Mouse (Mus musculus) gastrocnemius, adult 2 months (tissue): ENCODE data around the gene Dclre1a. TPM values are rescaled to one million over a fixed set of nuclear protein-coding genes. Genes with fewer than 3 reads are reported as not detected.

Experiments
- DNase-seq: peaks from one replicate; pipeline ENCODE4 v3.0.0; 2022
- H3K27ac ChIP-seq: fragments of 200-600 bp; 2 replicates; pipeline ENCODE4 v1.8.1; 2022; ENCODE audit warnings: mild to moderate bottlenecking
- H3K4me3 ChIP-seq: fragments of 200-600 bp; 2 replicates; pipeline ENCODE4 v1.8.1; 2022; ENCODE audit warnings: mild to moderate bottlenecking, moderate library complexity
- CTCF ChIP-seq: fragments of 200-600 bp; IDR thresholded peaks from 2 replicates; pipeline ENCODE4 v1.8.1; 2022; ENCODE audit warnings: antibody characterized with exemption, mild to moderate bottlenecking, moderate library complexity
- intact Hi-C: fragments of 180-260 bp; cut with DNase I; formaldehyde crosslinking; loops from one replicate; pipeline ENCODE4 v1.15.1; 2025
- total RNA-seq, 2 experiments: library from RNA; stranded (reverse); gene quantifications; 2 replicates each; pipeline ENCODE4 v1.2.3; 2021

Gene Dclre1a
- total RNA-seq, 2 experiments from 2014 or later, result 3.3 to 4.7 TPM

- DNase-seq, result no peak
- no peak overlapping the region for H3K27ac ChIP-seq
- intact Hi-C loops, result no loop called here
- no peak overlapping the region for H3K4me3 ChIP-seq
- TF ChIP-seq CTCF, result no peak
Measured at GRCm38 (mm10) chr19:56571234-56571633, 23.2 kb upstream of the Dclre1a start.

- intact Hi-C loops, result no loop called here
- no peak for TF ChIP-seq CTCF
- DNase-seq, result no peak
- Histone ChIP-seq H3K27ac (no peak overlapping the region), H3K4me3 (no peak overlapping the region)
Measured at GRCm38 (mm10) chr19:56570781-56571180, 22.8 kb upstream of the Dclre1a start.

GRCm38 (mm10) chr19:56566940-56567339 lies 18.9 kb upstream of the Dclre1a start:
- no peak for DNase-seq
- intact Hi-C loops, result loop anchor here (2.0 kb wide), 1 partner anchor 210 kb away; no protein-coding TSS in a partner anchor
- no peak overlapping the region for H3K27ac ChIP-seq
- no peak for TF ChIP-seq CTCF
- H3K4me3 ChIP-seq, result no peak overlapping the region

GRCm38 (mm10) chr19:56566041-56566440 lies 18.0 kb upstream of the Dclre1a start:
- peak; percentile 74 for TF ChIP-seq CTCF
- intact Hi-C loops, result loop anchor here (2.0 kb wide), 1 partner anchor 211 kb away; no protein-coding TSS in a partner anchor
- H3K27ac ChIP-seq, result no peak overlapping the region
- no peak overlapping the region for H3K4me3 ChIP-seq
- peak; percentile 40 for DNase-seq

GRCm38 (mm10) chr19:56565358-56565757 lies 17.3 kb upstream of the Dclre1a start:
- DNase-seq, result no peak
- H3K4me3 ChIP-seq, result no peak overlapping the region
- TF ChIP-seq CTCF, result peak; percentile 51
- intact Hi-C loops, result no loop called here
- no peak overlapping the region for H3K27ac ChIP-seq

- no peak overlapping the region for H3K27ac ChIP-seq
- TF ChIP-seq CTCF, result no peak
- intact Hi-C loops, result no loop called here
- no peak for DNase-seq
- no peak overlapping the region for H3K4me3 ChIP-seq
Measured at GRCm38 (mm10) chr19:56563469-56563868, 15.4 kb upstream of the Dclre1a start.

- intact Hi-C loops, result no loop called here
- Histone ChIP-seq H3K27ac (no peak overlapping the region), H3K4me3 (no peak overlapping the region)
- no peak for DNase-seq
- TF ChIP-seq CTCF, result no peak
Measured at GRCm38 (mm10) chr19:56562433-56563138, 14.6 kb upstream of the Dclre1a start.

GRCm38 (mm10) chr19:56555972-56556371 lies 8.0 kb upstream of the Dclre1a start:
- Histone ChIP-seq H3K27ac (no peak overlapping the region), H3K4me3 (no peak overlapping the region)
- intact Hi-C loops, result no loop called here
- TF ChIP-seq CTCF, result no peak
- DNase-seq, result no peak

GRCm38 (mm10) chr19:56553177-56553576 lies 5.2 kb upstream of the Dclre1a start:
- Histone ChIP-seq H3K27ac (no peak overlapping the region), H3K4me3 (no peak overlapping the region)
- intact Hi-C loops, result no loop called here
- peak; percentile 6; the same call in 1 of the 2 replicates for TF ChIP-seq CTCF
- no peak for DNase-seq

- Histone ChIP-seq H3K4me3 (peak overlapping the region; percentile 88), H3K27ac (peak overlapping the region; percentile 98)
- TF ChIP-seq CTCF, result no peak
- DNase-seq, result no peak
- intact Hi-C loops, result no loop called here
Measured at GRCm38 (mm10) chr19:56549033-56549680, 1.1 kb upstream of the Dclre1a start.

GRCm38 (mm10) chr19:56548230-56549032 lies 409 bp upstream of the Dclre1a start, which contains the start of gene Nhlrc2:
Nhlrc2 (plus strand) TSS chr19:56548261.
- TF ChIP-seq CTCF, result no peak
- intact Hi-C loops, result no loop called here
- DNase-seq, result peak; percentile 91
- H3K27ac ChIP-seq, result peak within 1 kb of the TSS; percentile 98
- peak within 1 kb of the TSS; percentile 88 for H3K4me3 ChIP-seq

- DNase-seq, result no peak
- intact Hi-C loops, result no loop called here
- H3K4me3 ChIP-seq, result no peak overlapping the region
- TF ChIP-seq CTCF, result no peak
- no peak overlapping the region for H3K27ac ChIP-seq
Measured at GRCm38 (mm10) chr19:56546031-56546430, 2.0 kb downstream of the Dclre1a start.
